23 mouse cellular contexts compared by ENCODE assay signal in genomic region chr17:47273309-47273708, GRCm38 (mm10).
DNase-seq lines count a peak whose midpoint lies in the region; ATAC-seq lines count a peak whose summit lies in the region.
"Had no signal": no experiment of that assay in that cellular context is flagged by ENCODE, and none has a peak within 500 bp of the region (broad histone marks: within the 10 kb centered on the region; RNA-seq: fewer than 3 reads in every experiment).

No protein-coding gene starts in this region.

- 87% methylated on average over 7 of the region's 7 CpGs for WGBS in midbrain, embryonic 11.5 days
- 91% methylated on average over 7 of the region's 7 CpGs for WGBS in midbrain, embryonic 14.5 days
- 28% methylated on average over 7 of the region's 7 CpGs for WGBS in liver, embryonic 15.5 days (ENCODE audit: insufficient replicate concordance)

- DNase-seq in midbrain, embryonic 11.5 days (ENCODE audit: low spot score, missing footprints): peak; percentile 68
- DNase-seq in midbrain, embryonic 14.5 days: no peak
- DNase-seq in thymus, postnatal 0 days (ENCODE audit: low spot score): no peak
- DNase-seq in embryo, embryonic 11 days: no peak
- DNase-seq: adrenal gland, postnatal 36 days; cerebellum, adult 8-10 months; forebrain, postnatal 0 days; gastrocnemius, adult 2 months; kidney, adult 18-20 months; kidney, postnatal 10 days; layer of hippocampus, postnatal 36 days; lung, postnatal 10 days; thymus, adult 2 months had no signal

- H3K36me3 ChIP-seq in midbrain, embryonic 11.5 days (ENCODE audit: control insufficient read depth, insufficient read depth, low read length): no peaks in the 10 kb centered on the region; the same call in 1 of the 2 replicates
- no peaks in the 10 kb centered on the region for H3K36me3 ChIP-seq in midbrain, embryonic 14.5 days (ENCODE audit: control insufficient read depth, insufficient read depth, low read length)
- H3K36me3 ChIP-seq in liver, embryonic 15.5 days (replicated peaks): no peaks in the 10 kb centered on the region

- no peak overlapping the region for H3K4me3 ChIP-seq in midbrain, embryonic 11.5 days (ENCODE audit: low read depth, low read length)
- H3K4me3 ChIP-seq in midbrain, embryonic 14.5 days (replicated peaks; ENCODE audit: low read depth, low read length): no peak overlapping the region
- H3K4me3 ChIP-seq in liver, embryonic 15.5 days (replicated peaks): no peak overlapping the region
- H3K4me3 ChIP-seq: embryonic facial prominence, embryonic 13.5 days; gastrocnemius, adult 2 months; heart, embryonic 15.5 days; hindbrain, embryonic 10.5 days; layer of hippocampus, adult 2 months; limb, embryonic 15.5 days had no signal

- H3K9me3 ChIP-seq in midbrain, embryonic 11.5 days (ENCODE audit: control insufficient read depth, low read length): no peaks in the 10 kb centered on the region
- H3K9me3 ChIP-seq in midbrain, embryonic 14.5 days (ENCODE audit: control insufficient read depth, low read length): no peaks in the 10 kb centered on the region
- no peaks in the 10 kb centered on the region for H3K9me3 ChIP-seq in liver, embryonic 15.5 days (replicated peaks)
- H3K9me3 ChIP-seq: embryonic facial prominence, embryonic 13.5 days; heart, embryonic 15.5 days; limb, embryonic 15.5 days had no signal

- H3K9ac ChIP-seq in midbrain, embryonic 11.5 days (ENCODE audit: low read length): no peak overlapping the region
- no peak overlapping the region for H3K9ac ChIP-seq in midbrain, embryonic 14.5 days (replicated peaks; ENCODE audit: low read length)
- no peak overlapping the region for H3K9ac ChIP-seq in liver, embryonic 15.5 days
- H3K9ac ChIP-seq: embryonic facial prominence, embryonic 13.5 days; forebrain, postnatal 0 days; heart, embryonic 15.5 days; limb, embryonic 15.5 days had no signal

- no peak for ATAC-seq in midbrain, embryonic 11.5 days (ENCODE audit: low FRiP score)
- no peak for ATAC-seq in midbrain, embryonic 14.5 days (ENCODE audit: low FRiP score, low TSS enrichment)
- ATAC-seq in erythroid progenitor cell, adult 5-6 weeks (replicated peaks; ENCODE audit: low FRiP score, poor library complexity, severe bottlenecking): peak; percentile 64; the same call in 1 of the 2 replicates
- peak; percentile 79 for ATAC-seq in liver, embryonic 15.5 days (ENCODE audit: insufficient read depth)
- ATAC-seq in megakaryocyte, adult 5-6 weeks (ENCODE audit: poor library complexity, severe bottlenecking): no peak
- ATAC-seq: activated CD4-positive, CD25-positive, alpha-beta regulatory T cell, adult 4 months; forebrain, postnatal 0 days; Patski had no signal

- H3K27me3 ChIP-seq in midbrain, embryonic 11.5 days (ENCODE audit: control insufficient read depth, insufficient read depth, low read length): no peaks in the 10 kb centered on the region
- no peaks in the 10 kb centered on the region for H3K27me3 ChIP-seq in midbrain, embryonic 14.5 days (ENCODE audit: control insufficient read depth, insufficient read depth, low read length)
- H3K27me3 ChIP-seq in liver, embryonic 15.5 days: no peaks in the 10 kb centered on the region
- H3K27me3 ChIP-seq: embryonic facial prominence, embryonic 13.5 days; heart, embryonic 15.5 days; limb, embryonic 15.5 days; Patski had no signal

- H3K4me2 ChIP-seq in midbrain, embryonic 11.5 days: no peak overlapping the region
- H3K4me2 ChIP-seq in midbrain, embryonic 14.5 days (ENCODE audit: low read length): no peak overlapping the region
- peak overlapping the region; percentile 40 for H3K4me2 ChIP-seq in liver, embryonic 15.5 days
- H3K4me2 ChIP-seq: embryonic facial prominence, embryonic 13.5 days; heart, embryonic 15.5 days; limb, embryonic 15.5 days had no signal

- no peak overlapping the region for H3K27ac ChIP-seq in midbrain, embryonic 11.5 days (ENCODE audit: low read depth, low read length)
- H3K27ac ChIP-seq in midbrain, embryonic 14.5 days (replicated peaks; ENCODE audit: low read depth, low read length): no peak overlapping the region
- H3K27ac ChIP-seq in liver, embryonic 15.5 days (replicated peaks): peak overlapping the region; percentile 43; the same call in 1 of the 2 replicates
- H3K27ac ChIP-seq: embryonic facial prominence, embryonic 13.5 days; gastrocnemius, adult 2 months; heart, embryonic 15.5 days; hindbrain, embryonic 10.5 days; limb, embryonic 15.5 days had no signal

- no peaks in the 10 kb centered on the region; the same call in 1 of the 2 replicates for H3K4me1 ChIP-seq in midbrain, embryonic 11.5 days (ENCODE audit: control insufficient read depth, insufficient read depth, low read length)
- no peaks in the 10 kb centered on the region for H3K4me1 ChIP-seq in midbrain, embryonic 14.5 days (ENCODE audit: control insufficient read depth, insufficient read depth, low read length)
- H3K4me1 ChIP-seq in liver, embryonic 15.5 days (replicated peaks): peaks cover 51% of the 10 kb centered on the region

Comparison
In these comparisons a context has a peak if more than half of its experiments do, and no peak if none do; other contexts are left out.
1. ATAC-seq: peak in erythroid progenitor cell, adult 5-6 weeks (single experiment) and liver, embryonic 15.5 days (single experiment); none in midbrain, embryonic 11.5 days (single experiment), midbrain, embryonic 14.5 days (single experiment) and megakaryocyte, adult 5-6 weeks (single experiment).